Comparison of ENCODE assay signal across 13 mouse cellular contexts in the genomic region with DNA sequence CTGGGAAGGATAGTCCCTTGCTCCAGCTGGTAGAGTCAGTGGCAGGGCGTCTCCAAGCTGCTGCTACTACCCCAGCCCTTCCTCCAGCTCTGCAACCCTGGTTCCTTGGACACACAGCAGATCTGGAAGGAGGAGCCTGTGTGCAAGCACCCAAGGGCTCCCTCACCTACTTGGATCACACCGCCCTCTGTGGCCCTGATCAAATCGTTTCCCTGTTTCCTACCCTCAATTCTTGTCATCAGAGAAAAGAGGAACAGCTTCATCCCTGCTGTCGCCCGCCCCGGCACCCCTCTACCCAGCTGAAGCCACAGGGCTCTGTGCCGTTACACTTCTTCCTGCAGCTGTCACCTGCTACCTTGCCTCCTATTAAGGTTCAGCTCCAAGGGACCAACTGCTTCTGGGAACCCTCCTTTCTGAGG. TPM values are rescaled to one million over a fixed set of nuclear protein-coding genes. Genes with fewer than 3 reads are reported as not detected.
DNase-seq lines count a peak whose midpoint lies in the region; ATAC-seq and TF ChIP-seq lines count a peak whose summit lies in the region.
"Had no signal": no experiment of that assay in that cellular context is flagged by ENCODE, and none has a peak within 500 bp of the region (broad histone marks: within the 10 kb centered on the region; RNA-seq: fewer than 3 reads in every experiment).

No protein-coding gene starts in this region.

- H3K4me3 ChIP-seq in spleen, adult 2 months (ENCODE audit: extremely low read depth, insufficient read depth, insufficient read length): no peak overlapping the region

- H3K4me1 ChIP-seq in spleen, adult 2 months (ENCODE audit: control insufficient read depth, insufficient read depth, insufficient read length): peaks cover 54% of the 10 kb centered on the region

- TF ChIP-seq POLR2A in spleen, adult 2 months (IDR thresholded peaks at IDR 0.05; ENCODE audit: low read depth, low read length): no peak

- peak in 1 of 2 experiments; percentile 62 for DNase-seq in spleen, adult 2 months (ENCODE audit: low read depth in 1 of 2, low spot score in 2 of 2)
- no peak for DNase-seq in spleen, postnatal 14 days (ENCODE audit: low spot score in 2 of 2)
- DNase-seq in adrenal gland, postnatal 36 days: peak; percentile 43 to 46
- DNase-seq in thymus, postnatal 36 days: peak; percentile 62 to 78
- no peak for DNase-seq in frontal cortex, postnatal 36 days (ENCODE audit: low spot score in 2 of 2)
- DNase-seq in right cerebral cortex, adult 18-20 months: no peak
- DNase-seq: kidney, postnatal 10 days; left cerebral cortex, postnatal 4 days; midbrain, embryonic 14.5 days had no signal

- peaks cover 35% of the 10 kb centered on the region for H3K36me3 ChIP-seq in spleen, adult 2 months (ENCODE audit: control insufficient read depth, insufficient read depth, low read length)

- H3K27ac ChIP-seq in spleen, adult 2 months (ENCODE audit: insufficient read depth, low read length): peak overlapping the region; percentile 72

- H3K27me3 ChIP-seq in spleen, adult 2 months (ENCODE audit: control insufficient read depth, insufficient read depth, low read length): no peaks in the 10 kb centered on the region

- WGBS in spleen, adult 2 months: 3% methylated on average over 7 of the region's 7 CpGs

- ATAC-seq in monocyte, adult 5-6 weeks (replicated peaks; ENCODE audit: insufficient number of reproducible peaks, low FRiP score, low TSS enrichment, poor library complexity, severe bottlenecking): peak; percentile 33
- no peak for ATAC-seq in erythroid progenitor cell, adult 5-6 weeks (replicated peaks; ENCODE audit: low FRiP score, poor library complexity, severe bottlenecking)
- ATAC-seq: forebrain, embryonic 16.5 days had no signal

- TF ChIP-seq CTCF in spleen, adult 2 months (IDR thresholded peaks at IDR 0.05; ENCODE audit: extremely low read depth, insufficient read depth, insufficient read length, insufficient replicate concordance): no peak

RNA-seq across cellular contexts. Expression of a gene that starts 9.7 kb away (rescaled TPM):
- 27.6 and 36.4 TPM in 2 replicates for polyA plus RNA-seq in spleen, adult 2 months (2012; rRNA removed)
- 1 to 10 TPM; 5.8 to 7.6 TPM for total RNA-seq in adrenal gland, postnatal 36 days (2021)
- total RNA-seq in monocyte, adult 5-6 weeks (2017): 21.4 to 36.0 TPM (median 24.0 TPM) in 3 replicates
- 0.42 and 2.5 TPM in 2 replicates for total RNA-seq in erythroid progenitor cell, adult 5-6 weeks (2015; ENCODE audit: low replicate concordance)
- 0.45 TPM in 1 of 2 replicates, not detected in the other for total RNA-seq in erythroid progenitor cell, adult 5-6 weeks (2017; ENCODE audit: low replicate concordance)

RNA-seq across cellular contexts. Expression of a gene that starts 33.0 kb away (rescaled TPM):
- 11.3 and 12.7 TPM in 2 replicates for polyA plus RNA-seq in spleen, adult 2 months (2012; rRNA removed)
- 10 to 100 TPM; 30.3 to 36.2 TPM for total RNA-seq in adrenal gland, postnatal 36 days (2021)
- 17.3 to 37.0 TPM (median 34.6 TPM) in 3 replicates for total RNA-seq in monocyte, adult 5-6 weeks (2017)
- 27.0 and 66.7 TPM in 2 replicates for total RNA-seq in erythroid progenitor cell, adult 5-6 weeks (2015; ENCODE audit: low replicate concordance)
- total RNA-seq in erythroid progenitor cell, adult 5-6 weeks (2017; ENCODE audit: low replicate concordance): 25.7 and 37.1 TPM in 2 replicates

RNA-seq across cellular contexts. Expression of a gene that starts 51.4 kb away (rescaled TPM):
- 7.2 and 9.1 TPM in 2 replicates for polyA plus RNA-seq in spleen, adult 2 months (2012; rRNA removed)
- total RNA-seq in adrenal gland, postnatal 36 days (2021): 10 to 100 TPM; 18.3 to 20.0 TPM
- total RNA-seq in monocyte, adult 5-6 weeks (2017): 26.6 to 40.5 TPM (median 35.0 TPM) in 3 replicates
- total RNA-seq in erythroid progenitor cell, adult 5-6 weeks (2015; ENCODE audit: low replicate concordance): 14.8 and 36.5 TPM in 2 replicates
- 19.6 and 21.6 TPM in 2 replicates for total RNA-seq in erythroid progenitor cell, adult 5-6 weeks (2017; ENCODE audit: low replicate concordance)

RNA-seq across cellular contexts. Expression of a gene that starts 52.4 kb away (rescaled TPM):
- polyA plus RNA-seq in spleen, adult 2 months (2012; rRNA removed): not detected in 2 replicates
- total RNA-seq in adrenal gland, postnatal 36 days (2021): not detected
- total RNA-seq in monocyte, adult 5-6 weeks (2017): 0.43 TPM in 1 of 3 replicates, not detected in the others
- total RNA-seq in erythroid progenitor cell, adult 5-6 weeks (2015; ENCODE audit: low replicate concordance): not detected in 2 replicates
- total RNA-seq in erythroid progenitor cell, adult 5-6 weeks (2017; ENCODE audit: low replicate concordance): not detected in 2 replicates
- total RNA-seq: heart, postnatal 10 days had no signal

Comparison
In these comparisons a context has a peak if more than half of its experiments do, and no peak if none do; other contexts are left out.
1. DNase-seq: peak in adrenal gland, postnatal 36 days (2 of 2) and thymus, postnatal 36 days (2 of 2); none in spleen, postnatal 14 days (0 of 2), frontal cortex, postnatal 36 days (0 of 2) and right cerebral cortex, adult 18-20 months (single experiment).